Mouse (Mus musculus) ES-Bruce4 (cell line): ENCODE measurements around the gene Nudt2.

Experiments
- CTCF ChIP-seq: IDR thresholded peaks from one replicate; pipeline ENCODE4 v1.8.1; 2011; ENCODE audit warnings: low read depth, low read length
- POLR2A ChIP-seq: IDR thresholded peaks from one replicate; pipeline ENCODE4 v1.8.1; 2011; ENCODE audit warnings: low read length; ENCODE audit not compliant: insufficient read depth

DNA sequence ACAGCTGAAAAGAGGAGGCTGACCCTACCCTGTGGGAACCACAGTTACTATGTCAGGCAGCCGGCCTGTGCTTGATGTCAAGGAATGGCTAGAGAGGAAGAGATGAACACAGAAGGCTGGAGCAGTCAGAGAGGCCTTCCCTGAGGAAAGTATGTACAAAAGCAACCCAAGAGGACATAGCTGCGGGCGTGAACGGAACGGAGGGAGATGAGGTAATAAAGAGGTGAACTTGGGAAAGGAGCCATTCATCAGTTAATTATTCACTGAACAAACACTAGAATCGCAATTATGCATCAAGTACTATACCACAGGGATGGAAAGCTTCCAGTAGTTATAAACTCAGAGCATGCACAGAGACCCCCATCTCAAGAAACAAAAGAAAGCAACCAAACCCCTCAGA is 57.2 kb downstream of the Nudt2 start:
- no peak for TF ChIP-seq CTCF
- no peak for TF ChIP-seq POLR2A
